Mouse (Mus musculus) spleen, postnatal 36 days (tissue): ENCODE data around the gene Rps6kl1.

Experiments
- DNase-seq, 2 experiments: peaks; one replicate each; pipeline ENCODE4 v3.0.0; 2022; ENCODE audit warnings: low spot score in 2 of 2, mixed read lengths in 1 of 2

Rps6kl1 gene

DNA sequence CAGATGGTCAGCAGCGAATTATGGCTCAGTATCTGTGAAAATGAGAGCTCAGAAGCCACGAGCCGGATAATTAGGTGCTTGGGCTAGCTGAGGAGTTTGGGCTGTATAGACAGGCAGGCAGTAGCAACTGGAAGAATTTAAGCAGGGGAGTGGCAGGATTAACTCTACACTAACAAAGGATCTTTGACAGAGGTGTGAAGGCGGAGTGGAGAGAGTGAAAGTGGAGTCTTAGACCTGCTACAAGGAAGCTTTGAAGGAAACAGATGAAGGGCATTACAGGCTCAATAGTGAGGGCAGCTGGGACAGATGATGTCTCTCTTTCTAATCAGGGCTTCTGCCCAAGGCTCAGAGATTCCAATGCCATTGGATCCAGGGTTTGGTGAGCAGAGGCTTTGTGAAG is 41.6 kb downstream of the Rps6kl1 start:
- DNase-seq: no peak

DNA sequence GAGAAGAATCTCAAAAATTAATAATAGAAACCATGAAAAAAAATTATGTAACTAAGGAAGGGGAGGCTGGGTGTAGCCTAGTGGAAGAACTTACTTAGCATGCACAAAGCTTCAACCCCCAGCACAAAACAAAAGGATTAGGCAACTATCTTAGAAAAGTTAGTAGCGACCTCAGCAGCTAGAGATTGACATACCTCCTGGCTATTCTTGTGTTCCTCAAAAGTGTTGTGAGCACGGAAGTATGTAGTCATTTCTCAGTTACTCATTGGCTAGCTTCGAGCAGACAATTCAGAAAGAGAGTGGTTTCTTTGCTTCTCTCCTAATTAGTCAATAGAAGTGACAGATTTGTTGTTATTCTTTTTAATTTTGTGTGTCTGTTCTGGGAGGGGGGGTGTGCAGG is 42.4 kb downstream of the Rps6kl1 start:
- no peak for DNase-seq

DNA sequence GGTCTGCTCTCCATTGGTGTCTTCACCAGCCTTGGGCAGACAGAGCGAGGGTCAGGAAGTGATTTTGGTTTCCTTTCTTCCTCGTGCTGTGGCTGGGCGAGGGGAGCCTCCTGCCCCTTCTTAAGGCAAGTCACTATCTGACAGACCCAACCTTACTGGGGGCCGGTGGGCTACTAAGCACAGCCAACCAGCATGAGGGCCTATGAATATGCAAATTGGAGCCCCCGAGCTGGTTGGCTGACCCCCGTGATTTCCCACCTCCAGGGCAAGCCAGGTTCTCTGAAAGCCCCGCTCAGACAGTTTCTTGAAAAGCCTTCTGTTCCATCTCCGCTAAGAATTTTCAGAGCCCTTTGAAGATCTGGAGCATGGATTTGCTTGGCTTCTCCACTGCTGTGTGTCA is 44.8 kb downstream of the Rps6kl1 start:
- no peak for DNase-seq

DNA sequence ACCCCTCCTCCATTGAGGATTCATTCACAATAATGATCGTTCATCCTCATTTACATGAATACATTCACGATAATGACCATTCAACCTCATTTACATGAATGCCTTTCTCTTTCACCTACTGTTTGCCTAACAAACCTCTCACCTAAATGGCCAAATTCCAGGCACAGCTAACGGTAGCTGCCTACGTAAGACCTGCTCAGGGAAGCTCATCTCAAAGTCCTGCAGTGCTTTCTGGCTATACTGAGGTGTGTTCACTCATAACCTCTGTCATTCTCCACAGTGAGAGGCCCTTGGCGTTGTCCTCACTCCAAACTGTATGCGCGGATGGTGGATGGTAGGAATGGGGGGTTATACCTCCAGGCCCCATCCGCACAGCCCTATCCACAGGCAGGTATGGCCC is 46.3 kb downstream of the Rps6kl1 start:
- DNase-seq: no peak

DNA sequence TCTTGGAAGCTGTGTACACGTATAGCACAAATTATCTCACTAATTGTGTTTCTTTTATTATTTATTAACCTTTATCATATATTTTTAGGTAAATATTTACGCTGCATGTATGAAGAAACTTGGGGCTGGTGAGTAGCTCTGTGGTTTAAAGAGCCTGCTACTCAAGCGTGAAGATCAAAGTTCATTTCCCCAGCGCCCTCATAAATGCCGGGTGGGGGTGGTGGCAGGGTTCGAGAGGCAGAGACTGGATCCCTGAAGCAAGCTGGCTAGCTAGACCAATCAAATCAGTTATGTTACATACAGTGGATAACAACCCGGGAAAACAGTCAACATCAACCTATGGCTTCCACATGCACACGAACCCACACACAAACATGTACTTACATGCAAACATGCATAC is 48.0 kb downstream of the Rps6kl1 start:
- no peak for DNase-seq

DNA sequence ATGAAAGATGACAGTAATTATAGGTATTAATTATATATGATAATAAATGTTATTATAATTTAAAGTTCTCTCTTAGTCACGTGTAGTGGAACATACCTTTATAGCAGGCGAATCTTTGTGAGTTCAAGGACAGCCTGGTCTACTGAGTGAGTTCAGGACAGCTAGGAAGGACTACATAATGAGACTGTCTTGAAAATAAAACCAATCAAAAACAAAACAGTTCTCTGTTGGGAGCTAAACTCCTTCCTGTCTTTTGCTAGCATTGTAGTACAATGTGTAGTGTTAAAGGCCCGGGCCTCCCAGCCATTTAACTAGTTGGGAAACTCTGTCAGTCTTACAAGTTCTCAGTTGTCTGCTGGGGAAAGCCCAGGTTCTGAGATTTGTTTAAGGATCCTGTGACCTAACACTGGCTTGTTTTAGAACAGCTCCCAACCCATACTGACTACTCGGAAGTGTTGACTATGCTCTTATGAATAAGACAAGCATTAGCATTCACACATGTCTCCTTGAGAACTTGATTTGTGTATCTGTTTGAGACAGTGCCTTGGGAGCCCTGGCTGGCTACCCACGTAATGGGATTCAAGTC is 49.5 kb downstream of the Rps6kl1 start:
- no peak for DNase-seq

DNA sequence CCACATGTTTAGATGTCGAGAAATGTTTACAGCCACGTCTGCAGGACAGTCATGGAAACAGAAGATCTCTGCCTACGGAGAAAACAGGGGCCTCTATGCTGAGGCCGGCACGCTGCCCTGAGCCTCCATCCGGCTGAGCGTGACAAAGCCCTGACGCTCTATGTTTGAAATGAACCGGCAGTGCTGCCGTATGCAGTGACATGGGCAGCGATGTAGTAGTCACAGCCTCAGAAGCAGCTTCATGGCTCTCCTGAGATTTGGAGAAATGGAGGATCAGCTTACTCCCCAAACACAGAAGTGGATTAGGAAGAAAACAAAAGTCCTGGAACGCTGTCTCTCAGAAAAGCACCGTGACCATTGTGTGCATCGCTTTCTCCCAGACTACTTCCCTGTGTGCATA is 50.1 kb downstream of the Rps6kl1 start:
- DNase-seq: no peak

DNA sequence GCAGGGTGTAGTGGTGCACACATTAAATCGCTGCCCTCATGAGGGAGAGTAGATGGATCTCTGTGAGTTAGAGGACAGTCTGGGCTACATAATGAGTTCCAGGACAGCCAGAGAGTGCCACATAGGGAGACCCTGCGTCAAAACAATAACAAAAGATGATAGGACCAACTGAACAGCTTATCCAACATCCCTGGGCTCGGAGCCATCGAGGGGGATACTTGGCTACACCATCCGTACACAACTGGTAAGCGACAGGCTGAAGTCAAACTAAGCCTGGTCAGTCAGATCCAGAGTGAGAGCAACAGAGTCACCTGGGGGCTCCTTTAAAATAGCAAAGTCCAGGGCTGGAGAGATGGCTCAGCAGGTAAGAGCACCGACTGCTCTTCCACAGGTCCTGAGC is 55.2 kb downstream of the Rps6kl1 start:
- no peak for DNase-seq

DNA sequence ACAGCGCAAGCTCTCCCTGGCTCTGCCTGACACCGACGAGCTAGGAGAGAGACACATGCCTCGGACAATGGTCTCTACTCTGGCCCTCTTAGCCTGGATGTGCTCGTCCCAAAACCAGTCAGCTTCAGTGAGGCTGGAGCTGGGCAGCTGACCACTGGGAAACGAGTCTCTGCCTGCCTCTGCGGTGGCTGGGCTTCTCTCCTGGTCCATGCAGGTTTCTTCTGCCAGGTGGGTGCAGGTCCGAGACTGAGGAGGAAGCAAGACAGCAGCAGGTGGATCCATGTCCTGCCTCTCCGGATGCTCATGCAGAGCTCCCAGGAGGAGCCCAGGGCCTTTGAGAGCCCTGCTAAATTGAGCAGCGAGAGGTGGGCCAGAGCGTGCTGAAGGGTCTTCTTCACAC is 55.9 kb downstream of the Rps6kl1 start:
- no peak for DNase-seq

DNA sequence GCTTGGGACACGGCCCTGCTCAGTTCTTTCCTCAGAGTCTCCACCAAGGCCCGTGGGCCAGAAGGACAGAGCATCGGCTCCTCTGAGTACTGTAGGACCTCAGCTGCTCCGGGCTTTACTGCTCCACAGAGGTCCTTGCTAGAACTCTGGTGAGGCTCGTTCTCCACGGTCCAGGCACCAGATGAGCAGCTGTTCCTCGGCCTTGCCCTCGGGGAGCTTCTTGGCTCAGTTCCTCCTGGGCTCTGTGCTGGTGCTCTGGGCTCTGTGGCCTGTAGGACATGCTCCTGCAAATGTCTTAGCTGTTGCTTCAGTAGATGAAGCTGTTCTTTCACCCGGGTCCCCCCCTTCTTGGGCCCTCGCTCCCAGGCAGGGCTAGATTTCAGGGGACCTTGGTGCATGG is 56.4 kb downstream of the Rps6kl1 start:
- DNase-seq: no peak

DNA sequence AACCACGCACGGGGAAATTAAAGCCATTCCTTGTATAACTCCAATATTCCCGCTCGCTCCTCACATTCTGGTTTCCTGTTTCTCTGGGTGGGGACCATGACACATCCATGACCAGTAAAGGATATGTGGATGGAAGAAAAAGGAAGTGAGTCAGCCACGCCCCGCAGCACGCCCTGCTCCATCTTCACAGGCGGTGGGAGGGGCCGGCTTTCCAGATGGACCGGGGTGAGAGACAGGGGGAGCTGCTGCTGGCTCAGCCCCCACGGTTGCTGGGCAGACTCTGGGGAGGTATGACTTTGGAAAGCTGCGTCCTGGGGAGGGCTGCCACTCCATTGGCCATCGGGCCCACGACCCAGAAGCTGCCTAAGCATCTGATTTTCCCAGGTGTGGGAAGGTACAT is 57.1 kb downstream of the Rps6kl1 start:
- peak in 1 of 2 experiments; percentile 4 for DNase-seq

DNA sequence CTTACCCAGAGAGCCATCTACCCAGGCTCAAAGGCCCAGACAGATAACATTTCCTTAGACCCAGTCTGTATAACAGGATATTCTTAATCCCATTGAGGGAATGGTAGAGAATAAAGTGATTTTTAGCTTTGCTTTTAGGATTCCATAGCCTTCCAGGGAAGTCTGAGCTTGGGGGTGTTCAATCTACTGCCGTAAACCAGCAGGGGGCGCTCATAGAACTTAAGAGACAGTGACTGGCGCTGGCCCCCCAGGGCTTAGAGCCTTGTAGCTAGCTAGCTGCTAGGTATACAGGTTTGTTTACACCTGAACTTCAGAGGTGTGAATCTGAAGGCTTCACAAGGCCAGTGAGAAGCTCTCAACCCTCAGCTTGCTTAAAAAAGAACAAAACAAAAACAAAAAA is 58.9 kb downstream of the Rps6kl1 start:
- DNase-seq: peak; percentile 55 to 68

DNA sequence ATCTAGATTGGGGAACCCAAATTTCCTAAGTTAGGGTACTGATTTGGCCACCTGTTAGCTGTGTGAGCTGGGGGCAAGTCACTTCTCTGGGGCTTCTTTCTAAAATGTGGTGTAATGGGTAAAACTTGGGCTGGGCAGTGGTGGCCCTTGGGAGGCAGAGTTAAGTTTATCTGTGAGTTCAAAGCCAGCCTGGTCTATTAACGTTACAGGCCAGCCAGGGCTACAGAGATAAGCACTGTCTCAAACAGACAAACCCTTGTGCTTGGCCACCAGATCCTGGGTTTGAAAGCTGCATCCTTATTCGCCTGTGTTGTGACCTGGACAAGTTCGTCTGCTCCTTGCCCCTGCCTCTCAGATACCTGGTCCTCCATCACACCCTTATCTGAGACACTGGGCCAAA is 59.9 kb downstream of the Rps6kl1 start:
- DNase-seq: no peak

DNA sequence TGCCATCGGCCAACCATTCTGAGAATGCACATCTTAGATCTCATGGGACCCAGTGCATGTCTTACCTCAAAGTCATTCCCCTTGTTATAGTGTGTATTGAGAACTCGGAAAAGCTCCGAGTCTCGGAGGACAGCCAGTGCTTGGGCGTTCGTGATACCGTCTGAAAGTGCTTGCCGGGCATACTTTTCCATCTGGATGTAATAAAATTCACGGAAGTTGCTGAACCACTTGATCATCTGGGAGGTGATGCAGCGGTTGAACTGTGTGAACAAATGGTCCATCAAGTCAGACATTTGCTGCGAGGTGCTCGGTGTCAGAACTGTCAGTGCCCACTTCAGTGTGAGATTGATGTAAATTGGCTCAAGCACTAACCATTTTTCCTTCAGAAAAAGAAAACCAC is 63.2 kb downstream of the Rps6kl1 start:
- no peak for DNase-seq
